Comparison of ENCODE assay signal across 8 mouse cellular contexts in genomic region chr8:12383979-12384890, GRCm38 (mm10). TPM values are rescaled to one million over a fixed set of nuclear protein-coding genes. Genes with fewer than 3 reads are reported as not detected.
DNase-seq lines count a peak whose midpoint lies in the region; ATAC-seq and TF ChIP-seq lines count a peak whose summit lies in the region.

No protein-coding gene starts in this region.

- peak overlapping the region; percentile 57; the same call in 1 of the 2 replicates for H3K9ac ChIP-seq in hindbrain, embryonic 11.5 days (ENCODE audit: low read depth, low read length)

- TF ChIP-seq POLR2A in brain, embryonic 14.5 days (IDR thresholded peaks at IDR 0.05; ENCODE audit: borderline replicate concordance, extremely low read depth, insufficient read depth, insufficient read length, poor library complexity, severe bottlenecking), result no peak

- intact Hi-C loops in gastrocnemius, adult 2 months (cut with DNase I), result no loop called here

- ATAC-seq in hindbrain, embryonic 11.5 days (ENCODE audit: low FRiP score), result peak; percentile 34; the same call in 1 of the 2 replicates
- ATAC-seq in cerebellum, adult (ENCODE audit: insufficient number of reproducible peaks, low FRiP score, low TSS enrichment), result no peak

- H3K4me2 ChIP-seq in hindbrain, embryonic 11.5 days (replicated peaks; ENCODE audit: low read depth, low read length), result peak overlapping the region; percentile 80

- peak overlapping the region; percentile 65 for H3K4me3 ChIP-seq in gastrocnemius, adult 2 months
- peak overlapping the region; percentile 30 for H3K4me3 ChIP-seq in hindbrain, embryonic 11.5 days (ENCODE audit: low read depth, low read length)
- peak overlapping the region; percentile 58 for H3K4me3 ChIP-seq in midbrain, embryonic 10.5 days

- no peak overlapping the region for H3K27ac ChIP-seq in gastrocnemius, adult 2 months
- H3K27ac ChIP-seq in hindbrain, embryonic 11.5 days (ENCODE audit: low read depth, low read length), result 0 out of 2 replicates have a peak overlapping the region, but pooled peaks have one; percentile 37
- H3K27ac ChIP-seq in midbrain, embryonic 10.5 days (replicated peaks), result peak overlapping the region; percentile 79

- under 1% methylated on average over 34 of the region's 34 CpGs for WGBS in hindbrain, embryonic 11.5 days
- 1% methylated on average over 34 of the region's 34 CpGs for WGBS in midbrain, embryonic 10.5 days

- TF ChIP-seq CTCF in gastrocnemius, adult 2 months (IDR thresholded peaks at IDR 0.05), result no peak
- no peak for TF ChIP-seq CTCF in brain, embryonic 14.5 days (IDR thresholded peaks at IDR 0.05; ENCODE audit: borderline replicate concordance, extremely low read depth, insufficient read depth, insufficient read length)

- H3K27me3 ChIP-seq in hindbrain, embryonic 11.5 days (ENCODE audit: control insufficient read depth, insufficient read depth, low read length), result peaks cover 79% of the 10 kb centered on the region
- H3K27me3 ChIP-seq in midbrain, embryonic 10.5 days (ENCODE audit: low read depth, poor library complexity, severe bottlenecking), result peaks cover 100% of the 10 kb centered on the region

- H3K4me1 ChIP-seq in hindbrain, embryonic 11.5 days (replicated peaks; ENCODE audit: control insufficient read depth, insufficient read depth, low read length), result peaks cover 18% of the 10 kb centered on the region
- peaks cover 69% of the 10 kb centered on the region for H3K4me1 ChIP-seq in midbrain, embryonic 10.5 days

- no peak for DNase-seq in gastrocnemius, adult 2 months
- no peak for DNase-seq in gastrocnemius, postnatal 10 days
- peak; percentile 81 for DNase-seq in brain, embryonic 14.5 days (ENCODE audit: low read depth)
- DNase-seq in hindbrain, embryonic 11.5 days (ENCODE audit: low spot score), result peak; percentile 74
- peak; percentile 80 for DNase-seq in midbrain, embryonic 10.5 days (ENCODE audit: low spot score)
- DNase-seq in T-cell, adult 2 months (ENCODE audit: low spot score), result no peak
- DNase-seq in left cerebral cortex, adult 11 months (ENCODE audit: low spot score), result no peak

- no peaks in the 10 kb centered on the region for H3K36me3 ChIP-seq in hindbrain, embryonic 11.5 days (ENCODE audit: control insufficient read depth, insufficient read depth, low read length)
- H3K36me3 ChIP-seq in midbrain, embryonic 10.5 days, result no peaks in the 10 kb centered on the region

- no peaks in the 10 kb centered on the region for H3K9me3 ChIP-seq in hindbrain, embryonic 11.5 days (ENCODE audit: control insufficient read depth, low read length)
- no peaks in the 10 kb centered on the region for H3K9me3 ChIP-seq in midbrain, embryonic 10.5 days (replicated peaks)

RNA-seq across cellular contexts. Expression of gene Sox1, which starts 10.9 kb away (rescaled TPM):
- total RNA-seq in gastrocnemius, adult 2 months (2021), result not detected
- under 1 TPM in 1 of 2 experiments, not detected in 1; 0.05 TPM for total RNA-seq in gastrocnemius, postnatal 10 days (2021)
- polyA plus RNA-seq in brain, embryonic 14.5 days (2012; rRNA removed), result 23.5 and 30.1 TPM in 2 replicates
- polyA plus RNA-seq in hindbrain, embryonic 11.5 days (2014; fragmentation: Nextera tagmentation; extraction: Ambion mirVana), result 5.3 and 5.5 TPM in 2 replicates
- 3.2 and 3.4 TPM in 2 replicates for polyA plus RNA-seq in midbrain, embryonic 10.5 days (2016; fragmentation: Nextera tagmentation; extraction: Ambion mirVana)

Comparison
In these comparisons a context has a peak if more than half of its experiments do, and no peak if none do; other contexts are left out.
1. DNase-seq: peak in brain, embryonic 14.5 days (single experiment), hindbrain, embryonic 11.5 days (single experiment) and midbrain, embryonic 10.5 days (single experiment); none in gastrocnemius, adult 2 months (single experiment), gastrocnemius, postnatal 10 days (single experiment), T-cell, adult 2 months (single experiment) and left cerebral cortex, adult 11 months (single experiment).
2. Peak in every context shown above with its lines, with median percentiles within 50 percentile points of each other: H3K4me3 ChIP-seq.